8 mouse cellular contexts compared by ENCODE assay signal in the genomic region with DNA sequence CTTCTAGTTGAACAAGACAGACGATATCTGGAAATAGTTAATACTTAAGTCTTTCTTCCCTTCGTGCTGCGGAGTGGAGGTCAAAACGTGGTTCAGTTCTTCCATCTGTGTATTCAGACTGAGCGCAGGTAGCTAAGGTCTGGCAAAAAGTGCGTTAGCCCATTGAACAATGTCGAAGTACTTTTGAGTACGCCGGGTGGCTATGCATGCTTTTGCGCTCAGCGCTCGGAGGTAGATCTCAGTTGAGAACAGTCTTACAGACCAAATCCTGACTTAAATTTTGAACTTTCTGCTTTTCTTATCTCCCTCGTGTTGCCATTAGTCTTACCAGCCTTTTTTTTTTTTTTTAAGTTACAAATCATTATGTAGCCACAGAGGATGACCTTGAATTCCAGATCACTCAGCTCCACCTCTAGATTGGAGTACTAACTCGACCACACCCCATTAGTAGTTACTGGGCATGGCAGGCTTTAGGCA. TPM values are rescaled to one million over a fixed set of nuclear protein-coding genes. Genes with fewer than 3 reads are reported as not detected.
A peak's percentile ranks its signal among the peaks of the same experiment; 100 is the strongest.
DNase-seq lines count a peak whose midpoint lies in the region; ATAC-seq and TF ChIP-seq lines count a peak whose summit lies in the region.

No protein-coding gene starts in this region.

- ATAC-seq in kidney, embryonic 15.5 days (replicated peaks; ENCODE audit: low FRiP score) = no peak
- no peak for ATAC-seq in midbrain, embryonic 15.5 days (replicated peaks)

- TF ChIP-seq CTCF in thymus, adult 2 months (IDR thresholded peaks at IDR 0.05; ENCODE audit: borderline replicate concordance, control insufficient read depth, extremely low read depth, insufficient read depth, low read length, poor library complexity) = no peak

- peak overlapping the region; percentile 99 for H3K9ac ChIP-seq in kidney, embryonic 15.5 days
- H3K9ac ChIP-seq in midbrain, embryonic 15.5 days = peak overlapping the region; percentile 68

- intact Hi-C loops in gastrocnemius, postnatal 14 days (cut with DNase I; ENCODE audit: low total_unique reads) = no loop called here
- intact Hi-C loops in left cerebral cortex, postnatal 25 days (cut with DNase I) = loop anchor here (5.0 kb wide), 1 partner anchor 46 kb away; a partner anchor contains a TSS

- whole genome bisulfite sequencing in thymus, adult 2 months = under 1% methylated on average over 14 of the region's 14 CpGs
- WGBS in forebrain, embryonic 10.5 days = 1% methylated on average over 14 of the region's 14 CpGs
- under 1% methylated on average over 14 of the region's 14 CpGs for WGBS in kidney, embryonic 15.5 days
- 2% methylated on average over 14 of the region's 14 CpGs for WGBS in midbrain, embryonic 15.5 days

- peak; percentile 24 for DNase-seq in thymus, adult 2 months
- no peak for DNase-seq in thymus, postnatal 10 days (ENCODE audit: low spot score in 2 of 2)
- no peak for DNase-seq in forebrain, embryonic 10.5 days (ENCODE audit: extremely low spot score, low spot score)
- DNase-seq in gastrocnemius, postnatal 14 days = no peak
- DNase-seq in frontal cortex, postnatal 36 days (ENCODE audit: low spot score in 2 of 2) = no peak
- DNase-seq in left cerebral cortex, postnatal 25 days (ENCODE audit: low spot score in 2 of 2) = no peak

- H3K9me3 ChIP-seq in forebrain, embryonic 10.5 days = no peaks in the 10 kb centered on the region
- no peaks in the 10 kb centered on the region for H3K9me3 ChIP-seq in kidney, embryonic 15.5 days (replicated peaks)
- no peaks in the 10 kb centered on the region for H3K9me3 ChIP-seq in midbrain, embryonic 15.5 days

- no peaks in the 10 kb centered on the region for H3K36me3 ChIP-seq in thymus, adult 2 months (ENCODE audit: control insufficient read depth, insufficient read depth, low read length)
- 0 out of 2 replicates have a peak, but pooled peaks cover 8% of the 10 kb centered on the region for H3K36me3 ChIP-seq in forebrain, embryonic 10.5 days (replicated peaks)
- no peaks in the 10 kb centered on the region for H3K36me3 ChIP-seq in kidney, embryonic 15.5 days
- no peaks in the 10 kb centered on the region for H3K36me3 ChIP-seq in midbrain, embryonic 15.5 days (replicated peaks)

- peak overlapping the region; percentile 76 for H3K4me2 ChIP-seq in kidney, embryonic 15.5 days
- peak overlapping the region; percentile 100 for H3K4me2 ChIP-seq in midbrain, embryonic 15.5 days

- TF ChIP-seq POLR2A in thymus, adult 2 months (IDR thresholded peaks at IDR 0.05; ENCODE audit: control insufficient read depth, extremely low read depth, insufficient read depth, low read length, poor library complexity) = no peak

- no peak overlapping the region; the same call in 1 of the 2 replicates for H3K27ac ChIP-seq in thymus, adult 2 months (ENCODE audit: control insufficient read depth, insufficient read depth, low read length)
- H3K27ac ChIP-seq in forebrain, embryonic 10.5 days = peak overlapping the region; percentile 98
- peak overlapping the region; percentile 98 for H3K27ac ChIP-seq in kidney, embryonic 15.5 days
- no peak overlapping the region for H3K27ac ChIP-seq in midbrain, embryonic 15.5 days

- peaks cover 10% of the 10 kb centered on the region for H3K4me1 ChIP-seq in thymus, adult 2 months (replicated peaks; ENCODE audit: control insufficient read depth, insufficient read depth, low read length)
- peaks cover 34% of the 10 kb centered on the region for H3K4me1 ChIP-seq in forebrain, embryonic 10.5 days
- peaks cover 34% of the 10 kb centered on the region for H3K4me1 ChIP-seq in kidney, embryonic 15.5 days
- peaks cover 26% of the 10 kb centered on the region for H3K4me1 ChIP-seq in midbrain, embryonic 15.5 days

- no peaks in the 10 kb centered on the region for H3K27me3 ChIP-seq in thymus, adult 2 months (ENCODE audit: control insufficient read depth, insufficient read depth, low read length)
- H3K27me3 ChIP-seq in forebrain, embryonic 10.5 days (ENCODE audit: poor library complexity, severe bottlenecking) = no peaks in the 10 kb centered on the region
- no peaks in the 10 kb centered on the region for H3K27me3 ChIP-seq in kidney, embryonic 15.5 days
- no peaks in the 10 kb centered on the region for H3K27me3 ChIP-seq in midbrain, embryonic 15.5 days (replicated peaks)

- H3K4me3 ChIP-seq in thymus, adult 2 months (ENCODE audit: control insufficient read depth, insufficient read depth, low read length) = peak overlapping the region; percentile 83
- peak overlapping the region; percentile 100 for H3K4me3 ChIP-seq in forebrain, embryonic 10.5 days
- peak overlapping the region; percentile 97 for H3K4me3 ChIP-seq in kidney, embryonic 15.5 days (replicated peaks)
- peak overlapping the region; percentile 71 for H3K4me3 ChIP-seq in midbrain, embryonic 15.5 days

RNA-seq across cellular contexts. Expression of a gene that starts 8.3 kb away (rescaled TPM):
- polyA plus RNA-seq in thymus, adult 2 months (2012; rRNA removed) = 316 and 376 TPM in 2 replicates
- 890 and 940 TPM in 2 replicates for polyA plus RNA-seq in forebrain, embryonic 10.5 days (2016; fragmentation: Nextera tagmentation; extraction: Ambion mirVana)
- 748 and 781 TPM in 2 replicates for polyA plus RNA-seq in kidney, embryonic 15.5 days (2015; fragmentation: Nextera tagmentation; extraction: Ambion mirVana)
- 258 and 279 TPM in 2 replicates for polyA plus RNA-seq in midbrain, embryonic 15.5 days (2015; fragmentation: Nextera tagmentation; extraction: Ambion mirVana)
- total RNA-seq in gastrocnemius, postnatal 14 days (2021) = 100 to 1,000 TPM; 134 to 153 TPM
- 100 to 1,000 TPM; 121 to 132 TPM for total RNA-seq in left cerebral cortex, postnatal 25 days (2021)

RNA-seq across cellular contexts. Expression of a gene that starts 29.0 kb away (rescaled TPM):
- polyA plus RNA-seq in thymus, adult 2 months (2012; rRNA removed) = 0.37 and 0.77 TPM in 2 replicates
- 2.0 and 2.5 TPM in 2 replicates for polyA plus RNA-seq in forebrain, embryonic 10.5 days (2016; fragmentation: Nextera tagmentation; extraction: Ambion mirVana)
- polyA plus RNA-seq in kidney, embryonic 15.5 days (2015; fragmentation: Nextera tagmentation; extraction: Ambion mirVana) = 81.2 and 92.6 TPM in 2 replicates
- 2.8 and 4.7 TPM in 2 replicates for polyA plus RNA-seq in midbrain, embryonic 15.5 days (2015; fragmentation: Nextera tagmentation; extraction: Ambion mirVana)
- not detected for total RNA-seq in gastrocnemius, postnatal 14 days (2021)
- not detected for total RNA-seq in left cerebral cortex, postnatal 25 days (2021)

RNA-seq across cellular contexts. Expression of a gene that starts 46.6 kb away (rescaled TPM):
- 2.0 and 2.9 TPM in 2 replicates for polyA plus RNA-seq in thymus, adult 2 months (2012; rRNA removed)
- 13.6 and 14.8 TPM in 2 replicates for polyA plus RNA-seq in forebrain, embryonic 10.5 days (2016; fragmentation: Nextera tagmentation; extraction: Ambion mirVana)
- polyA plus RNA-seq in kidney, embryonic 15.5 days (2015; fragmentation: Nextera tagmentation; extraction: Ambion mirVana) = 9.4 and 12.7 TPM in 2 replicates
- 14.4 and 16.5 TPM in 2 replicates for polyA plus RNA-seq in midbrain, embryonic 15.5 days (2015; fragmentation: Nextera tagmentation; extraction: Ambion mirVana)
- under 1 TPM; 0.40 to 0.51 TPM for total RNA-seq in gastrocnemius, postnatal 14 days (2021)
- 10 to 100 TPM; 43.0 to 45.6 TPM for total RNA-seq in left cerebral cortex, postnatal 25 days (2021)

Comparison
In these comparisons a context has a peak if more than half of its experiments do, and no peak if none do; other contexts are left out.
1. H3K27ac ChIP-seq: peak in forebrain, embryonic 10.5 days (single experiment) and kidney, embryonic 15.5 days (single experiment); none in thymus, adult 2 months (single experiment) and midbrain, embryonic 15.5 days (single experiment).
2. RNA of a gene that starts 29.0 kb away (polyA plus RNA-seq): 81.2 to 92.6 TPM in kidney, embryonic 15.5 days; 2.8 to 4.7 TPM in midbrain, embryonic 15.5 days, 2.0 to 2.5 TPM in forebrain, embryonic 10.5 days and 0.37 to 0.77 TPM in thymus, adult 2 months; every median in the first group is over 10 times any median in the second.
3. Peak in every context shown above with its lines, with median percentiles within 50 percentile points of each other: H3K4me3 ChIP-seq.